Mouse (Mus musculus) left cerebral cortex, postnatal 4 days (tissue): ENCODE measurements around the gene Igflr1. TPM values are rescaled to one million over a fixed set of nuclear protein-coding genes. Genes with fewer than 3 reads are reported as not detected.

Experiments
- DNase-seq: peaks from one replicate; pipeline ENCODE4 v3.0.0-alpha.2; 2022
- intact Hi-C: fragments of 180-260 bp; cut with DNase I; formaldehyde crosslinking; loops from one replicate; pipeline ENCODE4 v1.15.1; 2025
- total RNA-seq, 2 experiments: library from RNA; stranded (reverse); gene quantifications; 2 replicates each; pipeline ENCODE4 v1.2.3; 2021

Igflr1 gene
- total RNA-seq, 2 experiments from 2014 or later = 3.1 to 3.6 TPM

- intact Hi-C loops = no loop called here
- peak; percentile 44 for DNase-seq
Measured at GRCm38 (mm10) chr7:30587842-30588667, 22.8 kb downstream of the Igflr1 start.

- peak; percentile 98 for DNase-seq
- intact Hi-C loops = no loop called here
Measured at GRCm38 (mm10) chr7:30588676-30589434, 23.6 kb downstream of the Igflr1 start, which contains the start of gene Kmt2b. Kmt2b (minus strand) TSS chr7:30588726.

- intact Hi-C loops = no loop called here
- DNase-seq = peak; percentile 93
Measured at GRCm38 (mm10) chr7:30589435-30590301, 24.4 kb downstream of the Igflr1 start.

GRCm38 (mm10) chr7:30590927-30591604 lies 25.8 kb downstream of the Igflr1 start:
- no peak for DNase-seq

GRCm38 (mm10) chr7:30591605-30591951 lies 26.4 kb downstream of the Igflr1 start:
- intact Hi-C loops = no loop called here
- DNase-seq = no peak

More at GRCm38 (mm10) chr7:30590927-30591604, 25.8 kb downstream of the Igflr1 start:
- intact Hi-C loops = no loop called here

GRCm38 (mm10) chr7:30592772-30593423 lies 27.7 kb downstream of the Igflr1 start:
- no peak for DNase-seq

GRCm38 (mm10) chr7:30593579-30594509 lies 28.6 kb downstream of the Igflr1 start:
- peak; percentile 38 for DNase-seq
- intact Hi-C loops = no loop called here

More at GRCm38 (mm10) chr7:30592772-30593423, 27.7 kb downstream of the Igflr1 start:
- intact Hi-C loops = no loop called here

GRCm38 (mm10) chr7:30594510-30595024 lies 29.3 kb downstream of the Igflr1 start:
- intact Hi-C loops = no loop called here
- DNase-seq = no peak

GRCm38 (mm10) chr7:30596093-30596492 lies 30.9 kb downstream of the Igflr1 start:
- intact Hi-C loops = no loop called here
- DNase-seq = no peak

GRCm38 (mm10) chr7:30596811-30597210 lies 31.6 kb downstream of the Igflr1 start:
- DNase-seq = no peak
- intact Hi-C loops = no loop called here

GRCm38 (mm10) chr7:30598786-30599185 lies 33.6 kb downstream of the Igflr1 start, which contains the start of gene Zbtb32:
Zbtb32 (minus strand) TSS chr7:30598909.
- intact Hi-C loops = no loop called here
- DNase-seq = no peak

GRCm38 (mm10) chr7:30599933-30600353 lies 34.7 kb downstream of the Igflr1 start:
- DNase-seq = peak; percentile 95
- intact Hi-C loops = no loop called here

- DNase-seq = peak; percentile 22
- intact Hi-C loops = no loop called here
Measured at GRCm38 (mm10) chr7:30600651-30601050, 35.4 kb downstream of the Igflr1 start.

- intact Hi-C loops = no loop called here
- no peak for DNase-seq
Measured at GRCm38 (mm10) chr7:30602583-30602982, 37.4 kb downstream of the Igflr1 start.

GRCm38 (mm10) chr7:30604424-30604823 lies 39.2 kb downstream of the Igflr1 start:
- intact Hi-C loops = no loop called here
- DNase-seq = no peak

GRCm38 (mm10) chr7:30604944-30605343 lies 39.7 kb downstream of the Igflr1 start:
- DNase-seq = no peak
- intact Hi-C loops = no loop called here

GRCm38 (mm10) chr7:30607706-30608309 lies 42.6 kb downstream of the Igflr1 start:
- intact Hi-C loops = no loop called here
- peak; percentile 77 for DNase-seq

GRCm38 (mm10) chr7:30608476-30608875 lies 43.2 kb downstream of the Igflr1 start:
- intact Hi-C loops = no loop called here
- DNase-seq = no peak
